Mouse (Mus musculus) forebrain, embryonic 14.5 days (tissue): ENCODE results near the gene Angpt4. TPM values are rescaled to one million over a fixed set of nuclear protein-coding genes. Genes with fewer than 3 reads are reported as not detected.

Experiments used
- ATAC-seq: fragments of 200-750 bp; cut with Nextera tagmentation; 2 replicates; pipeline ENCODE4 v1.8.0; 2017; ENCODE audit warnings: mild to moderate bottlenecking, moderate library complexity
- DNase-seq: peaks from one replicate; pipeline ENCODE4 v3.0.0-alpha.2; 2015; ENCODE audit warnings: low spot score
- H3K27ac ChIP-seq: fragments of 300-500 bp; sonication (generic); 2 replicates; pipeline ENCODE4 v1.5.1; 2014; ENCODE audit warnings: low read depth, mild to moderate bottlenecking, control low read depth, low read length, moderate library complexity
- H3K27me3 ChIP-seq: fragments of 300-500 bp; sonication (generic); replicated peaks from 2 replicates; pipeline ENCODE4 v1.6.1; 2014; ENCODE audit warnings: low read length, control low read depth, mixed read lengths; ENCODE audit not compliant: control insufficient read depth, insufficient read depth
- H3K36me3 ChIP-seq: fragments of 300-500 bp; sonication (generic); 2 replicates; pipeline ENCODE4 v1.6.1; 2014; ENCODE audit warnings: low read length, control low read depth; ENCODE audit not compliant: control insufficient read depth, insufficient read depth
- H3K4me1 ChIP-seq: fragments of 300-500 bp; sonication (generic); 2 replicates; pipeline ENCODE4 v1.6.1; 2014; ENCODE audit warnings: antibody characterized with exemption, low read length, control low read depth; ENCODE audit not compliant: control insufficient read depth, insufficient read depth
- H3K4me2 ChIP-seq: fragments of 300-500 bp; sonication (generic); 2 replicates; pipeline ENCODE4 v1.6.1; 2014; ENCODE audit warnings: mild to moderate bottlenecking, control low read depth, low read length
- H3K4me3 ChIP-seq: fragments of 300-500 bp; sonication (generic); 2 replicates; pipeline ENCODE4 v1.5.1; 2014; ENCODE audit warnings: low read depth, low read length, control low read depth
- H3K9ac ChIP-seq: fragments of 300-500 bp; sonication (generic); 2 replicates; pipeline ENCODE4 v1.6.1; 2014; ENCODE audit warnings: mild to moderate bottlenecking, low read length, control low read depth, moderate library complexity
- H3K9me3 ChIP-seq: fragments of 300-500 bp; sonication (generic); replicated peaks from 2 replicates; pipeline ENCODE4 v1.6.1; 2016; ENCODE audit warnings: low read length, control low read depth, mixed read lengths; ENCODE audit not compliant: control insufficient read depth
- WGBS: fragments of 180-500 bp; shearing (Covaris S2); extraction: QIAGEN DNeasy Blood & Tissue Kit; methylation state at CpG from one replicate; pipeline ENCODE4 v1.1.7; 2014; 5-methylcytosine and 5-hydroxymethylcytosine counted together
- polyA plus RNA-seq: library from polyadenylated mRNA; unstranded; fragments of >200 nt; fragmentation: Nextera tagmentation; extraction: Ambion mirVana; gene quantifications from 2 replicates; pipeline ENCODE4 v1.2.1, GENCODE M21; 2014

Gene Angpt4
- polyA plus RNA-seq, 1 experiment from 2014 or later, result not detected

- DNase-seq (no peak), ATAC-seq (no peak)
- Histone ChIP-seq H3K4me3 (peak overlapping the region; percentile 81), H3K9me3 (no peaks in the 10 kb centered on the region), H3K27ac (no peak overlapping the region), H3K27me3 (no peaks in the 10 kb centered on the region), H3K4me2 (peak overlapping the region; percentile 79), H3K4me1 (peaks cover 30% of the 10 kb centered on the region), H3K36me3 (no peaks in the 10 kb centered on the region), H3K9ac (peak overlapping the region; percentile 29; the same call in 1 of the 2 replicates)
- WGBS, result 72% methylated on average over 6 of the region's 6 CpGs
Measured at GRCm38 (mm10) chr2:151978494-151978893, 67.5 kb downstream of the Angpt4 start.

- Histone ChIP-seq H3K9me3 (no peaks in the 10 kb centered on the region), H3K27me3 (no peaks in the 10 kb centered on the region), H3K4me3 (peak within 1 kb of the TSS; percentile 81), H3K36me3 (no peaks in the 10 kb centered on the region), H3K4me2 (peak within 1 kb of the TSS; percentile 79), H3K4me1 (peaks cover 22% of the 10 kb centered on the region), H3K27ac (peak within 1 kb of the TSS; percentile 75), H3K9ac (peak within 1 kb of the TSS; percentile 90)
- ATAC-seq, result peak; percentile 94
- under 1% methylated on average over 38 of the region's 46 CpGs for WGBS
- DNase-seq, result peak; percentile 94
Measured at GRCm38 (mm10) chr2:151979470-151980354, 68.7 kb downstream of the Angpt4 start, which contains the start of gene Fam110a. Gene Fam110a, minus strand, starts transcription at chr2:151980219.

GRCm38 (mm10) chr2:151980355-151980693 lies 69.3 kb downstream of the Angpt4 start:
- H3K27ac ChIP-seq, result peak overlapping the region; percentile 75
- 31% methylated on average over 3 of the region's 3 CpGs for WGBS
- H3K9ac ChIP-seq, result peak overlapping the region; percentile 90
- H3K9me3 ChIP-seq, result no peaks in the 10 kb centered on the region
- peaks cover 22% of the 10 kb centered on the region for H3K4me1 ChIP-seq
- H3K27me3 ChIP-seq, result no peaks in the 10 kb centered on the region
- H3K36me3 ChIP-seq, result no peaks in the 10 kb centered on the region
- peak overlapping the region; percentile 79 for H3K4me2 ChIP-seq
- DNase-seq, result no peak
- peak; percentile 54; the same call in 1 of the 2 replicates for ATAC-seq
- H3K4me3 ChIP-seq, result peak overlapping the region; percentile 81

GRCm38 (mm10) chr2:151981268-151981667 lies 70.3 kb downstream of the Angpt4 start:
- no peak overlapping the region for H3K4me3 ChIP-seq
- no peak overlapping the region for H3K27ac ChIP-seq
- no peak overlapping the region for H3K4me2 ChIP-seq
- H3K9me3 ChIP-seq, result no peaks in the 10 kb centered on the region
- WGBS, result 86% methylated on average over 6 of the region's 6 CpGs
- H3K27me3 ChIP-seq, result no peaks in the 10 kb centered on the region
- DNase-seq, result no peak
- ATAC-seq, result no peak
- no peaks in the 10 kb centered on the region for H3K36me3 ChIP-seq
- peaks cover 22% of the 10 kb centered on the region for H3K4me1 ChIP-seq
- H3K9ac ChIP-seq, result no peak overlapping the region

- ATAC-seq, result no peak
- Histone ChIP-seq H3K27me3 (no peaks in the 10 kb centered on the region), H3K27ac (no peak overlapping the region), H3K4me1 (peaks cover 22% of the 10 kb centered on the region), H3K36me3 (no peaks in the 10 kb centered on the region), H3K9me3 (no peaks in the 10 kb centered on the region), H3K4me3 (no peak overlapping the region), H3K9ac (no peak overlapping the region), H3K4me2 (no peak overlapping the region)
- no peak for DNase-seq
Measured at GRCm38 (mm10) chr2:151982476-151982875, 71.5 kb downstream of the Angpt4 start.

GRCm38 (mm10) chr2:151984019-151984418 lies 73.0 kb downstream of the Angpt4 start:
- Histone ChIP-seq H3K27me3 (no peaks in the 10 kb centered on the region), H3K27ac (no peak overlapping the region), H3K4me2 (no peak overlapping the region), H3K9me3 (no peaks in the 10 kb centered on the region), H3K4me1 (peaks cover 10% of the 10 kb centered on the region), H3K9ac (no peak overlapping the region), H3K4me3 (no peak overlapping the region), H3K36me3 (no peaks in the 10 kb centered on the region)
- WGBS, result 62% methylated on average over 9 of the region's 9 CpGs
- DNase-seq (no peak), ATAC-seq (no peak)

- Histone ChIP-seq H3K9me3 (no peaks in the 10 kb centered on the region), H3K36me3 (no peaks in the 10 kb centered on the region), H3K27ac (no peak overlapping the region), H3K4me2 (no peak overlapping the region), H3K4me3 (no peak overlapping the region), H3K4me1 (peaks cover under 1% of the 10 kb centered on the region), H3K9ac (no peak overlapping the region), H3K27me3 (no peaks in the 10 kb centered on the region)
- ATAC-seq (no peak), DNase-seq (no peak)
- WGBS, result 81% methylated on average over 7 of the region's 7 CpGs
Measured at GRCm38 (mm10) chr2:151985426-151986172, 74.6 kb downstream of the Angpt4 start.

- 84% methylated on average over 8 of the region's 8 CpGs for WGBS
- H3K27me3 ChIP-seq, result no peaks in the 10 kb centered on the region
- no peak overlapping the region for H3K4me3 ChIP-seq
- H3K9ac ChIP-seq, result no peak overlapping the region
- no peak for DNase-seq
- H3K9me3 ChIP-seq, result no peaks in the 10 kb centered on the region
- H3K27ac ChIP-seq, result no peak overlapping the region
- no peaks in the 10 kb centered on the region for H3K36me3 ChIP-seq
- H3K4me2 ChIP-seq, result no peak overlapping the region
- ATAC-seq, result no peak
- H3K4me1 ChIP-seq, result 0 out of 2 replicates have a peak, but pooled peaks cover 3% of the 10 kb centered on the region
Measured at GRCm38 (mm10) chr2:151986958-151987357, 75.9 kb downstream of the Angpt4 start.
